Mouse (Mus musculus): ENCODE measurements at regions not wholly inside any gene's neighbourhood (a gene's known extent, or its start where the extent isn't known, plus 50 kb on each side); places are given as distances from the start of the nearest gene placed in this dataset.

DNA sequence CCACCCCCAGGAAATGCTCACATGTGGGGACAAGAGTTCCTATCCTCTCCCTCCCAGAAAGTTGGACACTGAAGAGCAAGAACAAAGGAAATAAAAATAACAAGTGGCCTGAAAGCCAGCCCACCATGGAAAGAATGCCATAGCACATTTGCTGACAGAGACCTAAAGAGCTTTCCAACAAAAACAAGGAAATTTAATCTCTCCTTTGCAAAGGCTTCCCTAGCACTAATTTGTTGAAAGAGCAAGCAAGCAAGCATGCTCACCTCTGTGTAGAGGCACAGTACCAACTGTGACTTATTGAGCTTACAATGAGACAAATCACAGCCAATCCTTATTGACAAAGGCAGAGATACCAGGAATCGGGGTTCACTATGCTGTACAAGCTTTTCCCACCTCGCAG lies 100.9 kb upstream of the 4930412O13Rik start:
- no peak for DNase-seq (ENCODE audit: extremely low spot score, low read depth, low spot score)

DNA sequence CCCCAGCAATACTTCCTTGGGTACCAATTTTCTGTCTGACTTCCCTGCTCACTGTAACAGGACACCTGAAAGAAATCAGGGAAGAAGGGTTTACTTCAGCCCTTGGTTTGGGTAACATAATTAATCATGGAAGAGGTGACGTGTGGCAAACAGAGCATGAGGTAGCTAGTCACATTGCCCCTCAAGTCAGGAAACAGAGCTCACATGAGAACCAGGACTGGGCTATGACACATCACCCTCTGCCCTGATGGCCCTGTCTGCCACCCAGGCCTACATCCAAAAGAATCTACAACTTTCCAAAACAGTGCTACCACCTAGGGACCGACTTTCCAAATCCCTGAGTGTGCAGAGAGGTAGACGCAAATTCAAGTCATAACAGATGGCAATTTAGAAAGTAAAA lies 98.4 kb upstream of the 4930412O13Rik start:
- no peak for DNase-seq (ENCODE audit: extremely low spot score, low read depth, low spot score)

DNA sequence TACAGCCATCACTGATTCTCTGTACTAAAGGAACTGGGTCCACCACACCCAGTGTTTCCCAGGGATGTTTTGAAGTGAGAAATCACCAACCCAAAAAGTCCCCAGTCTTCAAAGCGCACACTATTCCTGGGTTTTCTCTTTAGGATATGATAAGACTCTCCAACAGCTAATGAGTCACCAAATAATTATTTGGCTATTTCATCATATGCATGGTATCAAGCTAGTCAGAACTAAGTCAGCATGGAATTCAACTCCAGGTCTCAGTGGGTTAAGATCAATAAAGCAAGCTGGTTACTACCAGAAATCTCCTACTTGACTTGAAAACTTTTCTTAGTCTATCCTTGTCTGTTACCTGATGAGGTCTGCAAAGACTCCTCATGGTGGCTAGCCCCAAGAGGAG lies 89.1 kb upstream of the 4930412O13Rik start:
- DNase-seq (ENCODE audit: extremely low spot score, low read depth, low spot score), result no peak

DNA sequence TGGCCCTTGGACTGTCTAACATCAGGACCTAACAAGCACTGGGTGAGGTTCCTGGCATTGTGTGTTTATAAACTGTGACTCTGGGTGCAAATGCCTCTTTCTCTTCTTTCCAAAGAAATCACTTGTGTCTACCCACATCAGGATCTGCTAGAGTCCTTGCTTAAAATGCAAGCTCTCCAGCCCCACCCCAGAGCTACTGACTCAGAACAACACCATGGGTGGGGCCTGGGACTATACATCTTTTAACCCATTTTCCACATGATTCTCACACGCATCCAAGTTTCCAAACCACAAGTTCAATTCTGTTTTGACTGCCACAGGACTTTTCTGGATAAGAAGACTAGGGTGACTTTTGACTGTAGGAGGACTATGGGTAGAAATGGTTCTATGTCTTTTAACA lies 88.7 kb upstream of the 4930412O13Rik start:
- DNase-seq (ENCODE audit: extremely low spot score, low read depth, low spot score), result no peak

DNA sequence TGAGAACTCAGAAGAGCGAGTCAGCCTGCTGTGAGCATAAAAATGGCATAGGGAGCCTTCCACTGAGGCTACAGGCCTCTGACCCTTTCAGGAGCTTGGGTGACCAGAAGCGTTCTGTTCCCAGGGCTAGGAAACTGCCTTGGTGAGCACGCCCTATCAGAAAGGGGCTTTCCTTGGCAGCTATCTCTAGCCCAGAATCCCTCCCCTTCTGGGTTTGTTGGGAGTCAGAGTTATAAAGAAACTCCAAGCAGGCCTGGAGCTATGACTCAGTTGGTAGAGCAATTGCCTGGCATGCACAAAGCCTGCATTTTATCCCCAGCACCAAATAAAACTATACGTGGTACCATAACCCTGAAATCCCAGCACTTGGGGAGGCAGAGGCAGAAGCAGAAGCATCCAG lies 85.7 kb upstream of the 4930412O13Rik start:
- no peak for DNase-seq (ENCODE audit: extremely low spot score, low read depth, low spot score)

DNA sequence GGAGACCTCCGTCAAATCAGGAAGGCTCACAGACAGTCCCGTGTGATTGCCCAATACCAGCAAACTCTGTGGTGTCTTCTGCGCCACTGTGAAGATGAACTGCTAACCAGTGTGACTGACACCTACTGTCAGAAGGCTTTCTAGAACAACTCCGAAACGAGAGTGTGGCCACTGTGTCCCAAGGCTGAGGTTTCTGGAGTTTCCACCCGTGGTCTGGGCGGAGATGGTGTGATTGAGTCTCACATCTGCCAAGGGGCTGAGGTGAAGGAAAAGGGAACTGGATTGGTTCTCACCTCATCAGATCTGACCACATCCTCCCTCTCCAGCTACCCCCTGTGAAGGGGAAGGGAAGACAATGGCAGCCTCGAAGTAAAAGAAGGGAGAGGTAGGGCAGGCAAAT lies 79.6 kb upstream of the 4930412O13Rik start:
- no peak for DNase-seq (ENCODE audit: extremely low spot score, low read depth, low spot score)

DNA sequence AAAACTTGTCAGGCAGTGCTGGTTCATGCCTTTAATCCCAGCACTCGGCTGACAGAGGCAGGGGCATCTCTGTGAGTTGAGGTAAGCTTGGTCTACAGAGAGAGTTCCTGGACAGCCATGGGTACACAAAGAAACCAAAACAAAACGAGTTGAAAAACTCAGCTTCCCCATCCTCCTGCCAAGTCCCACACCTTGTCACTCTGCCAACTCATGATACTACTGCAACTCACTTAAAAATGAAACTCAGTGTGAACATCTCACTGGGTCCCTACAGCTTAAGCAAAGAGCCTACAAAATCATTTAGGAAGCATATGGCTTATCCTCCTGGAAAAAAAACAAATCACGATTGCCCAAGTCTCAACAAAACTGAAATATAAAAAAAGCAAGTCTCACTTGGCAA lies 76.7 kb upstream of the 4930412O13Rik start:
- DNase-seq (ENCODE audit: extremely low spot score, low read depth, low spot score), result no peak

DNA sequence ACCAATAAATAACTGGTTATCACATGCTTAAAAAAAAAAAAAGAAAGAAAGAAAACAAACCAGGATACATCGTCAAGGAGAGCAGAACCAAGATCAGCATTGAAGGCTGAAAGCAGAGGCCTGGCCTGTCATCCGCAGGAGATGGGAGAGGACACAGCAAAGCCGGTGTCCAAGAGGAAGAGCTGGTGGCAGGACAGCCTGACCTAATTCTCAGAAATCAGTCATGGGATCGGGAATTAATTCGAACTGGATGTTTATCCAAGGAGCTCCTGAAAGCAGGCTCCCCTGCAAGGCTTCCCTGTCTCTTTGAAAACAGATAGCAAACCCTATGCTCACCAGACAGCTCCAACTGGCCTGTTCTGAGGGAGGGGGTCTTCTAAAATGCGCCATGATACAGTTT lies 75.5 kb upstream of the 4930412O13Rik start:
- no peak for DNase-seq (ENCODE audit: extremely low spot score, low read depth, low spot score)

Measured in hindlimb bud, embryonic 11.5 days (tissue).